Mouse (Mus musculus) cerebellum, adult 18-20 months (tissue): ENCODE results near the gene Cryga.

ENCODE experiments used
- DNase-seq, 2 experiments: peaks; one replicate each; pipeline ENCODE4 v3.0.0; 2021

The Cryga gene

DNA sequence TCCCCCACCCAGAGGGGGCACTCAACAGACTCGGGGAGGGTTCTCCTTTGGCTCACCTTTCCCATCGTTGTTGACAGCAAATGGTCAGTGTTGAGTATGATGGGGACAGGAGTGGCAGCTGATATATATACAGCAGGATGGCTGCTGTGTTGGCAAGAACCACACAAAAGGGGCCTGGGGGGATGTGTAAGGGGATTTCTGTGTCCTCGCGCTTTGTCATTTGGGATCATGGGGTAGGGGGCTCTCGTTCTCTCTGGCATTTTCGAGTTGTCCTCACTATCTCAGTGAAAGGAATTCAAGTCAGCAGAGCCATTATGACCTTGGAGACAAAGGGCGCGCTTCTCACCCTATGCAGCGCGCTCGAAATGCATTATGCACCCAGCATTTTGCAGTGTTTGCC is at the start of gene Cryga:
TSS of gene Cryga (minus strand) at position 101 of the 400 bp plus-strand sequence.
- no peak for DNase-seq

GRCm38 (mm10) chr1:65147971-65148370 is 44.8 kb upstream of the Cryga start:
- no peak for DNase-seq

DNA sequence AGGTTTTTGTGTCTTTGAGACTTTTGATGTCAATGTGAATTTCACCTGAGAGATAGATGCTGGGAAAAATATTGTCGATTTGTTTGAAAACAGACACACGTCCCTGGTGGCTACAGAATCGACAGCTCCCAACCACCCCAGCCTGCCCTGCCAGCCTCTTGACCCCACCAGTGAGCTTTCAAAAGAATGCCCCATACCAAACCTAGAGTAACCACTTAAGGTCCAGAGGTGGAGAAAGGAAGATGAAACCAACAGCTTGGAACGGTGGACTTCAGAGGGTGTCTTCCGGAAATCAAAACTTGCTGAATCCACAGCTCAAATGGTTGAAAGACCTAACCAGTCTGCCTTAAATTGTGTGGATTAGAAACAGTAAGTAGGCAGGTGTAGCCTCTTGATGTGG is 44.2 kb upstream of the Cryga start:
- no peak for DNase-seq

DNA sequence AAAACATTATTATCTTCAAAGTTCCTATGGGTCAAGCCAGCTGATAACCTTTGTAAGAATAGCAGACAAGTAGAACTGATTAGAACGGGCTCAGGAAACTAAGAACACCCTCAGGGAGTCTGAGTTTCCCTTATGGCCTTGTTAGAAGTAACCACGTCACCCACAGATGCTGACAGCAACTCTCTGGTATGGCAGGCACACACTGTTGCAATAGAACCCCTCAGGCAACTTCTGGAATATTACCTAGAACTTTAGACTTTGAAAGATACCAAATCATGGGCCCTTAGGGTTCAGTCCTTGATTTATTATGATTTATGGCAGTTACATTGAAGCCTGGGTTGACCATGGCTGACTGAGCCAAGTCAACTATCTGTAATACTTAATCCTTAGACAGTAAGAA is 43.4 kb upstream of the Cryga start:
- DNase-seq: no peak

DNA sequence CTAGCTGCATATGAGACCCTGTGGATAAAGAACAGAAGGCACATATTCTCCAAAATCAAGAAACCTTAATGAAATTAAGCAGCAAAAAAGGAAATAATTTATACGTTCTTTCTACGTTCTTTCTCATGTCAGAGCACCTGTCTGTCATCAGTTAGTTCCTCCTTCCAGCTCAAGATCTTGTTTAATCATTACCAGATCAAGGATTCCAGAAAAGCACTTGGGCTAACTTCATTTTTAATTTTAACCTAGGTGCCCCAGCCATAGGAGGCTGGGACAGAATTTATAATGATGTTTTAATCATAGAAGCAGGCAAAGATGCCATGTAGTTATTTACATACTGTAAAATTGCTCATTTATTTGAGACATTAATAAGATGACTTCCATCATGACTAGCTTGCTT is 41.6 kb upstream of the Cryga start:
- DNase-seq: no peak

- no peak for DNase-seq
These were observed 34.4 kb upstream of the Cryga start for GRCm38 (mm10) chr1:65137560-65137959.

DNA sequence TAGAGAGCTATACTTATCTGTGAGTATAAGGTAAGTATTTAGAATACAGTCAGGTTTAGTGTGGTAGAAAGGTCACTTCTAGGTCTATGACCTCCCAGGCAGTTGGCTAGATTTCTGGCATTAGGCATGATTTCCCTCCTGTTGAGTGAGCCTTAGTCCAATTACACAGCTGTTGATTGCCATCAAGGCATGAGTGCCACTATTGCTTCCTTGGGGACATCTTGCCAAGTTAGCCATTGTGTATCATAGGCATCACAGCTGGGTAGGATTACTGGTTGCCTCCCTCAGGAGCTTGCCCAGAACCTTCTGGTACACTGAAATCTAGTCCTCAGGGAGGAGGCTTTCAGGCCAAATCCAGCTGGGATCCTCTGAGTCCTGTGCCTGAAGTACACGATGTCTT is 29.7 kb upstream of the Cryga start:
- DNase-seq: no peak

DNA sequence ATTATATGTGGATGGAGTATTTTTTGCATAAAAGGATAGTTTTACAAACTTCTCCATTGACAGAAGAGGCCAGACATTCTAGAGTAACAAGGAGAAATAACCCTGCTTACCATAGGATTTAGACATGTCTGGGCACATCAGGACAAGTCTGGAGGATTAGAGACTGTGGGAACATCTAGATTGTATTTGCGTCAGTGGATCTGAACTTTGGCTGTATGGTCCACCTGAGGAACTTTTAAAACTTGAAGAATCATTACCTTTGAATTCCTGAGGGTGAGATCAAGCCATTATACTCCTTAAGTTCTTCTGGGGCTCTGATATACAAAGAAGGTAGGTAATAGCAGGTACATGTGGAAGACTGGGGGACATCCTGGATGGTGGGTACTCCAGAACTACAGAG is 28.5 kb upstream of the Cryga start:
- no peak for DNase-seq

DNA sequence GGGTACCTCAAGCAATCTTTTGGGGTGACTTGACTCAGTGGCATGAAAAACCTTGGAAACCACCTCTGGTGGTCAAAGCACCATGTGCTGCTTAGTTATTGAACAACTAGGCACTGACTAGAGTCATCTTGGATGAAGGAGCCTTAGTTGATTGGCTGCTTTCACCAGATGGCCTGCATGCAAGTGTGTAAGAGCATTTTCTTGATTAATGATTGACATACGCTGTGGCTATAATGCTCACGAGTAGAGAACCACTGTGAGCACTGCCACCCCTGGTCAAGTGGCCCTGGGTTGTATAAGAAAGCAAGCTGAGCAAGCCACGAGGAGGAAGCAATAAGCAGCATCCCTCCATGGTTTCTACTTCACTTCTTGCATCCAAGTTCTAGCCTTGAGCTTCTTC is 27.1 kb upstream of the Cryga start:
- DNase-seq: no peak

GRCm38 (mm10) chr1:65129634-65130180 is 26.5 kb upstream of the Cryga start:
- DNase-seq: no peak

DNA sequence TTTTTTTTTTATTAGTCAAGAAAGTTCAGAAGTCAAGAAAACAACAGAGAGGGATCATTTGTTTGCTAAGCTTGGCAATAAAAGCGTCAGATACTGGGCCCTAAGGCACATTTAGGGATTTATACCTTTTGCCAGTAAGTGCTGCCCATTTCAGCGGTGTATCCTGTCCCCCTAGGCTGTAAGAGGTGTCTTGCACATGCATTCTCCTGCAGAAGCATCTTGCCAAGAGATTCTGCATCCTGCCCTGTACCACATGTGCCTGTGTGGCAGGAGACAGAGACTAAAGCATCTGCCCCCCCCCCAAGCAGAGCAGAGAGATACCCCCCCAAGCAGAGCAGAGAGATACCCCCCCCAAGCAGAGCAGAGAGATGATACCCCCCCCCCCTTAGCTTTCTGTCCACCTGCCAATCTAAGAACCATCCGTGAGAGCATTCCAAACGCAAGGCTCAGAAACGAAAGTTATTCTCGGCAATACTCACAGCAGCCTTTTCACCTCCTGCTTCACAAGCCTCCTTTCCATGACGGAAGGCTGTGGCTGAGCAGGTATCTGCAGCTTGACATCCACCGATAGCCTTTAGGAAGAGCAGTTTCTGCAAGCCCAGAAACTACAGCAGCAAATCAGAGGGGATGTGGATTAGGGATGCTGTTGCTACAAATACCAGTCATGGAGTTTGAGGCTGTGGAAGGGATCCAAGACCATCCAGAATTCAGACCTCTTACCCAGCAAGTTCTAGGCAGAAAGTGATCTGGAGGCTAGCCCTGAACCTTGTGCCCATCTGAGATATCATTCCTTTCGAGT is 19.6 kb upstream of the Cryga start, which contains the start of gene D630023F18Rik:
TSS of gene D630023F18Rik (minus strand) at position 641 of the 799 bp plus-strand sequence.
- no peak for DNase-seq

DNA sequence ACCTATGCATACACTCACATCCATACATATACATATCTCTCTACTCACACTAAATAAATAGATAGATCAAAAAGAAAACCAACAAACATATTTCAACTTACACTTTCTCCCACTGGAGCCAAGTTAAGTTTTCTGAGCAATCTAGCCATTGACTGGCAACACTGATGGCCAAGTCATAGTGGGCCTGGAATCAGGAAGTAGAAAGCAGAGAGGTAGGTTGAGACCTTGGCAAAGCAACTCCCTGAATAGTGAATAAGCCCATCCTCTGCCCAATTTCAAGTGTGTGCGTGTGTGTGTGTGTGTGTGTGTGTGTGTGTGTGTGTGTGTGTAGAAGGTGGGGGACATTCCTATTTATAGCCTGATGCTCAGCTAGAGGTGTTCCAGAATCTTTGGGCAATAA is 16.3 kb upstream of the Cryga start, which contains the start of gene Gm28845:
TSS of gene Gm28845 (minus strand) at position 121 of the 400 bp plus-strand sequence.
- no peak for DNase-seq

DNA sequence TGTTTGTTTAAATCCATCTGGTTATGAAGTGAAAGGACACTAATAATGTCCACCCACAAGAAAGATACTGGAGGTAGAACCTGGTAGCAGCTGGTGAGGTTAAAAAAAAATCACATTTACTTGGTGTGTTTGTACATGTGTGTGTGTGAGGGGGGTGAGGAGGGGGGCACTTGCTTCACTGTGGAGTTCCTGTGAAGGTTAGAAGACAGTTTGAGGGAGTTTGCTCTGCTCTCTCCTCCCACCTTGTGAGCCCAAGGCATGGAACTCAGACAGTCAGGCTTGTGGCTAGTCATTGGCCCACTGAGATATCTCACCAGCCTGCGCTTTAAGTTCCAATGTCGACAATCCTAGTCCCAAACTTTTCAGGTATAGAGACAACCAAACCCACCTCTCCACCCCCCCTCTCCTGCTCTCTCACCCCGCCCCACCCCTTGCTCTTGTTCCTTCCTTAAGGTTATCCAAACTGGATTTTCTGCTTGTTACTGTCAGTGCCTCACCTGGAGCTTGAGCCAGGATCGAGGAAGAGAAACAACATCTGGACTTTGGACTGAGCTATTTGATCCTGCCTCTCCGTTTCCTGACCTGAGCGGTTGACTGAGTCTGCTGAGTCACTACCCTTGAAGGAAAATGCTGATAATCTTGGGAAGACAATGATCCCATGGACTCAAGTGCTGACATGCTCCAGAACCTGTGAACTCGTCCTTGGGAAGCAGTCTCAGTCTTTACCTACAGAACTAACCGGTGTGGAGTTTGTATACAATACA is 15.2 kb upstream of the Cryga start:
- DNase-seq: no peak

DNA sequence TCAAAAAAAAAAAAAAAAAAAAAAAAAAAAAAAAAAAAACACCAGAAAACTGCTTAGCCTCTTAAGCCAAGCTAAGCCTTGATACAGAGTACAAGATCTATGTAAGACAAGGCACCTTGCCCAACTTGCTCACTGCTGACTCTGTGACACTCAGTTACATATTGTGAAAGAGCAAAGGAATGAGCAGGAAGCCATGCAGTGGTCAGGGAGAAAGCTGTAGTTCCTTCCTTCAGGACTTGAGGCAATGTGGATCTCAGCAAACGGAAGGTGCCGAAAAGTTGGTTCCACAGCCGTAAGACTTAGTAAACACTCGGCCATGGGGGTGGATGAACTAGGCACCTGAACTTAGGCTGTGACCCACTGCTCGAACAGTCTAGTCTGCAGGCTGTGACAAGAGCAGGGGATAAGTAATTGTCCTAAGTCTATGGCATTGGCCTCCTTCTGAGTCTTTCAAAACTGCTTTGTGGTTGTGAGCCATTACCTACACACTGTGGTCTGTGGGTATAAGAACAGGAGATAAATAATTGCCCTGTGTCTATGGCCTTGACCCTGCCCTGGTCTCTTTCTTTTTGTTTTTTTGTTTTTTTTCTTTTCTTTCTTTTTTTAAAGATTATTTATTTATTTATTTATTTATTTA is 10.5 kb upstream of the Cryga start:
- DNase-seq: no peak

GRCm38 (mm10) chr1:65112807-65113196 is 9.6 kb upstream of the Cryga start:
- no peak for DNase-seq

DNA sequence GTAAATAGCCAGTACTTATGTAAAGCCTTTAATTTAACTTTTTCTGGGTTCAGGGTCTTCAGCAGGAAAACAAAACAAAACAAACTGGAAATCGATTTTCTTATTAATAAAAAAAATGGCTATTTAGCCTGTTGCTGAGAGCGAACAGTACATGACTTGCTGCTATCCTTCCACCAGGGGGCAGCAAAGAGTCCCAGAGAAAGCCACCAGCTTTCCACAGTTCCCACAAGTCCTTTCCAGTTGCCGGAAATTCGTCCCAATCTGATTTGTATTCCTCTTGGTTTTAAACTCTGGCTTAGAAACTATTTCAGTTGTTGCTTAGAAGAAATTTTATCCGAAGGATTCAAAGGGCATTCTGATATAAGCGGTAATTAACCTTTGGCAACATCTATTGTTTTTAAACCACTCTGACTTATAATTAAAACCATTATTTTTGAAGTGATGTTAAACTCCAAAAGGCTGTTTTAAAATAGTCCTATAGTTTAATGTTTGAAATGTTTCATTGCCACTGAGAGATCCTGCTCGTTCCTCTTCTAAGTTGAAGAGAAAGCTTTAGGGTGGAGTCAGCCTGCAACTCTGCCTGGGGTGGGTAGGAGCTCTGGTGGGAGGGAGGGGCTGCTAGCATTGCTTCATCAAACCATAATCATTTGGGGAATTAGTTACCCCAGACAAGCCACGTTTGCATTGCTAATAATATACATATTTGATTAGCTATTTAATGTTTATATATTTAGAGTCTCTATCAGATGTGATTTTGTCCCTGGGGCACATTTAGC is 9.0 kb upstream of the Cryga start:
- DNase-seq: peak; percentile 67 to 76

DNA sequence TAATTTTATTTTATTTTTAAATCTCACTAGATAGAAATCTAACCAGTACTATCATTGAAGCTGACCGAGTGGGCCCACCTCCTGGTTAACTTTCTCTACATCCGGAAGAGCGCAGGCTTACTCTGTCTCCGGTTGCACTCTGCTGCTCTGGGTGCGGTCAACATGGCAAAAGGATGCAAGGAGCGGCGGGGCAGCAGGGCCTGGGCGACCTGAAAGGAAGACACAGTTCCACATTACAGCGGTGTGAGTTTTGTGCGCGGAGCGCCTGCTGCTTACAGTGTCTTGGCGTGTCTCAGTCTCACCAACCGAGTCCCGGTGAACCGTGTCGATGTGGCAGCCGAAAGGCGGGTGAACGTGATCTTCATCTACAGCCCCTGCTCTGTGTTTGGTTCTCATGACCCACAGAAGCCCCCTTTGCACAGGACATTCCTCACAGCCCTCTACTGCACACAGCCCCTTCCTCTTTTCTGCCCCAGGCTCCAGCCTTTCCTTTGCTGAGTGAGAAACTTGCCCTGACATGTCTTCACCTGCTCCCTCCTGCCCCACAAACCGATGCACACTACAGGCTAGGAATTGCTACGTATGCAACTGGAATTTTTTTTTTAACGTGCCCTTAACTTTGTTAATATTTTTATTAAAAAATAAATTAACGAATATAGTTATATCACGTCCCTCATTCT is 6.7 kb upstream of the Cryga start:
- DNase-seq: no peak

- no peak for DNase-seq
These were observed 6.0 kb upstream of the Cryga start for GRCm38 (mm10) chr1:65109196-65109595.

- no peak for DNase-seq
These were observed 4.6 kb upstream of the Cryga start for GRCm38 (mm10) chr1:65107654-65108279.

- DNase-seq: no peak
These were observed 6.2 kb downstream of the Cryga start for GRCm38 (mm10) chr1:65096953-65097352.

GRCm38 (mm10) chr1:65091566-65091965 is 11.6 kb downstream of the Cryga start:
- DNase-seq: no peak
